Mouse (Mus musculus) adrenal gland, postnatal 14 days (tissue): ENCODE data around the gene Zcchc4. TPM values are rescaled to one million over a fixed set of nuclear protein-coding genes. Genes with fewer than 3 reads are reported as not detected.

Experiments used
- total RNA-seq: library from RNA; stranded (reverse); gene quantifications from 2 replicates; pipeline ENCODE4 v1.2.3, GENCODE M21; 2021

Gene Zcchc4
- total RNA-seq, 1 experiment from 2014 or later: 9.6 TPM

Other genes starting within 250 kb of the Zcchc4 start
- 1.1 and 1.3 TPM in 2 replicates for gene Lgi2, start 208.9 kb upstream of the Zcchc4 start, total RNA-seq
- gene Sepsecs, start 105.7 kb upstream of the Zcchc4 start, total RNA-seq: 16.6 and 19.2 TPM in 2 replicates
- 10.7 and 12.5 TPM in 2 replicates for gene Pi4k2b, start 33.8 kb upstream of the Zcchc4 start, total RNA-seq
- 57.5 and 66.8 TPM in 2 replicates for gene Anapc4, start 58.6 kb downstream of the Zcchc4 start, total RNA-seq